Mouse (Mus musculus): ENCODE results near the gene Ints5. TPM values are rescaled to one million over a fixed set of nuclear protein-coding genes. Genes with fewer than 3 reads are reported as not detected.
A peak's percentile ranks its signal among the peaks of the same experiment; 100 is the strongest.
"Not testable (repeated sequence)": the region's sequence is repeated elsewhere in the genome, so short reads cannot be mapped to it uniquely, and the experiment has no call there.

Ints5 gene
- polyA plus RNA-seq, 1 experiment from 2014 or later: 47.7 TPM

GRCm38 (mm10) chr19:8881034-8881392 lies 11.8 kb upstream of the Ints5 start:
- Histone ChIP-seq H3K9ac (ENCODE audit: low read length) (peak overlapping the region; percentile 91), H3K4me2 (ENCODE audit: low read depth, low read length, severe bottlenecking) (peak overlapping the region; percentile 87), H3K4me1 (replicated peaks; ENCODE audit: control insufficient read depth, insufficient read depth, low read length) (no peaks in the 10 kb centered on the region), H3K27ac (ENCODE audit: low read depth, low read length) (no peak overlapping the region; the same call in 1 of the 2 replicates), H3K36me3 (ENCODE audit: control insufficient read depth, insufficient read depth, low read length) (no peaks in the 10 kb centered on the region; the same call in 1 of the 2 replicates), H3K4me3 (ENCODE audit: low read depth, low read length) (peak overlapping the region; percentile 76), H3K9me3 (ENCODE audit: control insufficient read depth, low read length) (no peaks in the 10 kb centered on the region), H3K27me3 (ENCODE audit: control insufficient read depth, insufficient read depth, low read length) (no peaks in the 10 kb centered on the region)
- no peak for DNase-seq (ENCODE audit: low spot score)
- ATAC-seq (replicated peaks; ENCODE audit: low FRiP score): no peak
- WGBS: 14% methylated on average over 3 of the region's 3 CpGs

- DNase-seq (ENCODE audit: low spot score) (no peak), ATAC-seq (replicated peaks; ENCODE audit: low FRiP score) (no peak)
- Histone ChIP-seq H3K36me3 (ENCODE audit: control insufficient read depth, insufficient read depth, low read length) (no peaks in the 10 kb centered on the region), H3K27ac (ENCODE audit: low read depth, low read length) (no peak within 1 kb of the TSS), H3K9ac (ENCODE audit: low read length) (no peak within 1 kb of the TSS), H3K4me2 (ENCODE audit: low read depth, low read length, severe bottlenecking) (no peak within 1 kb of the TSS), H3K27me3 (ENCODE audit: control insufficient read depth, insufficient read depth, low read length) (no peaks in the 10 kb centered on the region), H3K9me3 (ENCODE audit: control insufficient read depth, low read length) (no peaks in the 10 kb centered on the region), H3K4me1 (replicated peaks; ENCODE audit: control insufficient read depth, insufficient read depth, low read length) (no peaks in the 10 kb centered on the region; the same call in 1 of the 2 replicates), H3K4me3 (ENCODE audit: low read depth, low read length) (no peak within 1 kb of the TSS)
- 78% methylated on average over 3 of the region's 3 CpGs for WGBS
Measured at GRCm38 (mm10) chr19:8883616-8884015, 9.2 kb upstream of the Ints5 start, which contains the start of the genes Lbhd1 and Gm49403. Lbhd1 (plus strand) TSS chr19:8883732. Gm49403 (plus strand) TSS chr19:8883930.

- H3K4me2 ChIP-seq (ENCODE audit: low read depth, low read length, severe bottlenecking): peak overlapping the region; percentile 76; the same call in 1 of the 2 replicates
- H3K4me3 ChIP-seq (ENCODE audit: low read depth, low read length): no peak overlapping the region
Measured at GRCm38 (mm10) chr19:8886916-8887584, 5.8 kb upstream of the Ints5 start.

GRCm38 (mm10) chr19:8887585-8888463 lies 5.0 kb upstream of the Ints5 start:
- no peaks in the 10 kb centered on the region for H3K9me3 ChIP-seq (ENCODE audit: control insufficient read depth, low read length)
- DNase-seq (ENCODE audit: low spot score) (no peak), ATAC-seq (replicated peaks; ENCODE audit: low FRiP score) (no peak)
- H3K4me2 ChIP-seq (ENCODE audit: low read depth, low read length, severe bottlenecking): peak overlapping the region; percentile 76
- H3K4me1 ChIP-seq (replicated peaks; ENCODE audit: control insufficient read depth, insufficient read depth, low read length): no peaks in the 10 kb centered on the region; the same call in 1 of the 2 replicates
- peak overlapping the region; percentile 79 for H3K9ac ChIP-seq (ENCODE audit: low read length)
- no peaks in the 10 kb centered on the region; the same call in 1 of the 2 replicates for H3K36me3 ChIP-seq (ENCODE audit: control insufficient read depth, insufficient read depth, low read length)
- peak overlapping the region; percentile 50 for H3K4me3 ChIP-seq (ENCODE audit: low read depth, low read length)
- H3K27ac ChIP-seq (ENCODE audit: low read depth, low read length): peak overlapping the region; percentile 62; the same call in 1 of the 2 replicates
- WGBS: 16% methylated on average over 19 of the region's 19 CpGs
- H3K27me3 ChIP-seq (ENCODE audit: control insufficient read depth, insufficient read depth, low read length): no peaks in the 10 kb centered on the region

More at GRCm38 (mm10) chr19:8886916-8887584, 5.8 kb upstream of the Ints5 start:
- no peaks in the 10 kb centered on the region; the same call in 1 of the 2 replicates for H3K4me1 ChIP-seq (replicated peaks; ENCODE audit: control insufficient read depth, insufficient read depth, low read length)
- H3K9ac ChIP-seq (ENCODE audit: low read length): peak overlapping the region; percentile 79; the same call in 1 of the 2 replicates
- ATAC-seq (replicated peaks; ENCODE audit: low FRiP score) (no peak), DNase-seq (ENCODE audit: low spot score) (no peak)
- H3K27me3 ChIP-seq (ENCODE audit: control insufficient read depth, insufficient read depth, low read length): no peaks in the 10 kb centered on the region
- H3K27ac ChIP-seq (ENCODE audit: low read depth, low read length): peak overlapping the region; percentile 62; the same call in 1 of the 2 replicates
- H3K36me3 ChIP-seq (ENCODE audit: control insufficient read depth, insufficient read depth, low read length): no peaks in the 10 kb centered on the region; the same call in 1 of the 2 replicates
- H3K9me3 ChIP-seq (ENCODE audit: control insufficient read depth, low read length): no peaks in the 10 kb centered on the region
- WGBS: 52% methylated on average over 1 of the region's 1 CpGs

GRCm38 (mm10) chr19:8888511-8889385 lies 4.1 kb upstream of the Ints5 start, which contains the start of the genes 1810009A15Rik and Gm49416:
1810009A15Rik (plus strand) TSS chr19:8888853.
Gm49416 (plus strand) TSS chr19:8888926.
- DNase-seq (ENCODE audit: low spot score) (peak; percentile 97), ATAC-seq (replicated peaks; ENCODE audit: low FRiP score) (peak; percentile 96)
- under 1% methylated on average over 58 of the region's 58 CpGs for WGBS
- no peaks in the 10 kb centered on the region for H3K9me3 ChIP-seq (ENCODE audit: control insufficient read depth, low read length)
- H3K9ac ChIP-seq (ENCODE audit: low read length): peak within 1 kb of the TSS; percentile 79
- no peaks in the 10 kb centered on the region for H3K27me3 ChIP-seq (ENCODE audit: control insufficient read depth, insufficient read depth, low read length)
- H3K4me1 ChIP-seq (replicated peaks; ENCODE audit: control insufficient read depth, insufficient read depth, low read length): no peaks in the 10 kb centered on the region; the same call in 1 of the 2 replicates
- H3K4me3 ChIP-seq (ENCODE audit: low read depth, low read length): peak within 1 kb of the TSS; percentile 50
- peak within 1 kb of the TSS; percentile 67 for H3K27ac ChIP-seq (ENCODE audit: low read depth, low read length)
- H3K4me2 ChIP-seq (ENCODE audit: low read depth, low read length, severe bottlenecking): peak within 1 kb of the TSS; percentile 76
- no peaks in the 10 kb centered on the region; the same call in 1 of the 2 replicates for H3K36me3 ChIP-seq (ENCODE audit: control insufficient read depth, insufficient read depth, low read length)

- H3K4me3 ChIP-seq (ENCODE audit: low read depth, low read length): no peak overlapping the region
Measured at GRCm38 (mm10) chr19:8895397-8895960, 2.7 kb downstream of the Ints5 start.

GRCm38 (mm10) chr19:8896231-8896630 lies 3.4 kb downstream of the Ints5 start:
- ATAC-seq (replicated peaks; ENCODE audit: low FRiP score); H3K9ac ChIP-seq (ENCODE audit: low read length); H3K4me3 ChIP-seq (ENCODE audit: low read depth, low read length); H3K4me2 ChIP-seq (ENCODE audit: low read depth, low read length, severe bottlenecking); H3K27me3 ChIP-seq (ENCODE audit: control insufficient read depth, insufficient read depth, low read length); H3K27ac ChIP-seq (ENCODE audit: low read depth, low read length); H3K9me3 ChIP-seq (ENCODE audit: control insufficient read depth, low read length); H3K36me3 ChIP-seq (ENCODE audit: control insufficient read depth, insufficient read depth, low read length); DNase-seq (ENCODE audit: low spot score): not testable (repeated sequence)
- 89% methylated on average over 5 of the region's 5 CpGs for WGBS
- peaks cover 11% of the 10 kb centered on the region for H3K4me1 ChIP-seq (replicated peaks; ENCODE audit: control insufficient read depth, insufficient read depth, low read length)

More at GRCm38 (mm10) chr19:8895397-8895960, 2.7 kb downstream of the Ints5 start:
- no peak for DNase-seq (ENCODE audit: low spot score)
- 96% methylated on average over 9 of the region's 9 CpGs for WGBS
- no peaks in the 10 kb centered on the region; the same call in 1 of the 2 replicates for H3K36me3 ChIP-seq (ENCODE audit: control insufficient read depth, insufficient read depth, low read length)
- H3K9me3 ChIP-seq (ENCODE audit: control insufficient read depth, low read length): no peaks in the 10 kb centered on the region
- ATAC-seq (replicated peaks; ENCODE audit: low FRiP score): no peak
- H3K27ac ChIP-seq (ENCODE audit: low read depth, low read length): no peak overlapping the region
- no peaks in the 10 kb centered on the region for H3K27me3 ChIP-seq (ENCODE audit: control insufficient read depth, insufficient read depth, low read length)
- no peak overlapping the region; the same call in 1 of the 2 replicates for H3K9ac ChIP-seq (ENCODE audit: low read length)
- H3K4me2 ChIP-seq (ENCODE audit: low read depth, low read length, severe bottlenecking): no peak overlapping the region
- H3K4me1 ChIP-seq (replicated peaks; ENCODE audit: control insufficient read depth, insufficient read depth, low read length): peaks cover 11% of the 10 kb centered on the region

All from forebrain, embryonic 11.5 days (tissue).